Mouse (Mus musculus): Measurements from ENCODE around the gene Akap13. TPM values are rescaled to one million over a fixed set of nuclear protein-coding genes. Genes with fewer than 3 reads are reported as not detected.
A peak's percentile ranks its signal among the peaks of the same experiment; 100 is the strongest.
"Not testable (repeated sequence)": the region's sequence is repeated elsewhere in the genome, so short reads cannot be mapped to it uniquely, and the experiment has no call there.

The Akap13 gene
- total and polyA plus RNA-seq, 3 experiments = 16.8 to 72.0 (median 64.1) TPM

GRCm38 (mm10) chr7:75731951-75732350 is 276.6 kb downstream of the Akap13 start:
- H3K36me3 ChIP-seq (ENCODE audit: control insufficient read depth, insufficient read depth, low read length) = peaks cover 10% of the 10 kb centered on the region
- no peaks in the 10 kb centered on the region for H3K79me2 ChIP-seq (replicated peaks; ENCODE audit: control insufficient read depth, insufficient read depth, low read length)
- H3K9ac ChIP-seq (ENCODE audit: low read depth, low read length) = no peak overlapping the region
- TF ChIP-seq CTCF (IDR thresholded peaks at IDR 0.05) (no peak), EP300 (IDR thresholded peaks at IDR 0.05; ENCODE audit: insufficient read depth, low read depth, low read length) (no peak), POLR2A (IDR thresholded peaks at IDR 0.05; ENCODE audit: insufficient read depth, low read depth, low read length) (no peak)
- H3K4me3 ChIP-seq = no peak overlapping the region
- peak overlapping the region; percentile 11; the same call in 1 of the 2 replicates for H3K27ac ChIP-seq
- intact Hi-C loops (cut with DNase I) = no loop called here
- H3K27me3 ChIP-seq (ENCODE audit: control insufficient read depth, insufficient read depth, low read length) = no peaks in the 10 kb centered on the region
- DNase-seq = no peak
- no peaks in the 10 kb centered on the region; the same call in 1 of the 2 replicates for H3K4me1 ChIP-seq (ENCODE audit: control insufficient read depth, insufficient read depth, low read length)
- WGBS = 74% methylated on average over 2 of the region's 2 CpGs

GRCm38 (mm10) chr7:75733166-75733565 is 277.8 kb downstream of the Akap13 start:
- Histone ChIP-seq H3K36me3 (ENCODE audit: control insufficient read depth, insufficient read depth, low read length) (peaks cover 10% of the 10 kb centered on the region), H3K27me3 (ENCODE audit: control insufficient read depth, insufficient read depth, low read length) (no peaks in the 10 kb centered on the region), H3K79me2 (replicated peaks; ENCODE audit: control insufficient read depth, insufficient read depth, low read length) (no peaks in the 10 kb centered on the region), H3K4me3 (no peak overlapping the region), H3K4me1 (ENCODE audit: control insufficient read depth, insufficient read depth, low read length) (no peaks in the 10 kb centered on the region; the same call in 1 of the 2 replicates), H3K27ac (no peak overlapping the region), H3K9ac (ENCODE audit: low read depth, low read length) (no peak overlapping the region)
- DNase-seq = no peak
- WGBS = 78% methylated on average over 2 of the region's 2 CpGs
- no peak for TF ChIP-seq POLR2A (IDR thresholded peaks at IDR 0.05; ENCODE audit: insufficient read depth, low read depth, low read length)
- TF ChIP-seq CTCF (IDR thresholded peaks at IDR 0.05) = no peak
- no peak for TF ChIP-seq EP300 (IDR thresholded peaks at IDR 0.05; ENCODE audit: insufficient read depth, low read depth, low read length)
- intact Hi-C loops (cut with DNase I) = no loop called here

GRCm38 (mm10) chr7:75739075-75739725 is 283.9 kb downstream of the Akap13 start:
- no peaks in the 10 kb centered on the region for H3K4me1 ChIP-seq (ENCODE audit: control insufficient read depth, insufficient read depth, low read length)
- no peaks in the 10 kb centered on the region for H3K79me2 ChIP-seq (replicated peaks; ENCODE audit: control insufficient read depth, insufficient read depth, low read length)
- 54% methylated on average over 10 of the region's 10 CpGs for WGBS
- no peak overlapping the region for H3K4me3 ChIP-seq
- peak; percentile 66 to 70 for DNase-seq
- no peak overlapping the region for H3K9ac ChIP-seq (ENCODE audit: low read depth, low read length)
- intact Hi-C loops (cut with DNase I) = loop anchor here (1.0 to 5.0 kb wide), 7 partner anchors 68 to 367 kb away; no protein-coding TSS in a partner anchor
- no peaks in the 10 kb centered on the region for H3K27me3 ChIP-seq (ENCODE audit: control insufficient read depth, insufficient read depth, low read length)
- H3K27ac ChIP-seq = no peak overlapping the region
- TF ChIP-seq POLR2A (IDR thresholded peaks at IDR 0.05; ENCODE audit: insufficient read depth, low read depth, low read length) (no peak), CTCF (IDR thresholded peaks at IDR 0.05) (peak; percentile 97), EP300 (IDR thresholded peaks at IDR 0.05; ENCODE audit: insufficient read depth, low read depth, low read length) (peak; percentile 95)
- peaks cover 5% of the 10 kb centered on the region for H3K36me3 ChIP-seq (ENCODE audit: control insufficient read depth, insufficient read depth, low read length)

GRCm38 (mm10) chr7:75744528-75744927 is 289.2 kb downstream of the Akap13 start:
- no peak overlapping the region for H3K27ac ChIP-seq
- intact Hi-C loops (cut with DNase I) = no loop called here

GRCm38 (mm10) chr7:75744978-75745638 is 289.8 kb downstream of the Akap13 start:
- Histone ChIP-seq H3K4me3 (no peak overlapping the region), H3K27me3 (ENCODE audit: control insufficient read depth, insufficient read depth, low read length) (no peaks in the 10 kb centered on the region), H3K79me2 (replicated peaks; ENCODE audit: control insufficient read depth, insufficient read depth, low read length) (no peaks in the 10 kb centered on the region), H3K4me1 (ENCODE audit: control insufficient read depth, insufficient read depth, low read length) (no peaks in the 10 kb centered on the region), H3K36me3 (ENCODE audit: control insufficient read depth, insufficient read depth, low read length) (peaks cover 5% of the 10 kb centered on the region), H3K9ac (ENCODE audit: low read depth, low read length) (no peak overlapping the region), H3K27ac (no peak overlapping the region)
- no peak for DNase-seq
- WGBS = 56% methylated on average over 7 of the region's 7 CpGs
- TF ChIP-seq POLR2A (IDR thresholded peaks at IDR 0.05; ENCODE audit: insufficient read depth, low read depth, low read length) (no peak), CTCF (IDR thresholded peaks at IDR 0.05) (no peak), EP300 (IDR thresholded peaks at IDR 0.05; ENCODE audit: insufficient read depth, low read depth, low read length) (no peak)
- intact Hi-C loops (cut with DNase I) = loop anchor here (5.0 kb wide), 1 partner anchor 77 kb away; no protein-coding TSS in a partner anchor

More at GRCm38 (mm10) chr7:75744528-75744927, 289.2 kb downstream of the Akap13 start:
- no peaks in the 10 kb centered on the region for H3K79me2 ChIP-seq (replicated peaks; ENCODE audit: control insufficient read depth, insufficient read depth, low read length)
- no peak for TF ChIP-seq EP300 (IDR thresholded peaks at IDR 0.05; ENCODE audit: insufficient read depth, low read depth, low read length)
- no peak for TF ChIP-seq POLR2A (IDR thresholded peaks at IDR 0.05; ENCODE audit: insufficient read depth, low read depth, low read length)
- TF ChIP-seq CTCF (IDR thresholded peaks at IDR 0.05) = no peak
- H3K4me1 ChIP-seq (ENCODE audit: control insufficient read depth, insufficient read depth, low read length) = no peaks in the 10 kb centered on the region
- H3K27me3 ChIP-seq (ENCODE audit: control insufficient read depth, insufficient read depth, low read length) = no peaks in the 10 kb centered on the region
- 67% methylated on average over 2 of the region's 2 CpGs for WGBS
- peak in 1 of 2 experiments; percentile 36 for DNase-seq
- no peak overlapping the region for H3K9ac ChIP-seq (ENCODE audit: low read depth, low read length)
- no peak overlapping the region for H3K4me3 ChIP-seq
- H3K36me3 ChIP-seq (ENCODE audit: control insufficient read depth, insufficient read depth, low read length) = peaks cover 5% of the 10 kb centered on the region

GRCm38 (mm10) chr7:75745969-75746368 is 290.6 kb downstream of the Akap13 start:
- H3K4me1 ChIP-seq (ENCODE audit: control insufficient read depth, insufficient read depth, low read length); H3K79me2 ChIP-seq (replicated peaks; ENCODE audit: control insufficient read depth, insufficient read depth, low read length); H3K4me3 ChIP-seq; H3K27ac ChIP-seq; H3K9ac ChIP-seq (ENCODE audit: low read depth, low read length); H3K27me3 ChIP-seq (ENCODE audit: control insufficient read depth, insufficient read depth, low read length); H3K36me3 ChIP-seq (ENCODE audit: control insufficient read depth, insufficient read depth, low read length); DNase-seq: not testable (repeated sequence)
- 60% methylated on average over 3 of the region's 3 CpGs for WGBS
- intact Hi-C loops (cut with DNase I) = loop anchor here (5.0 kb wide), 1 partner anchor 76 kb away; no protein-coding TSS in a partner anchor
- peak; percentile 75 for TF ChIP-seq CTCF (IDR thresholded peaks at IDR 0.05)

Measured in heart, adult 2 months (tissue).